Mouse (Mus musculus): Measurements from ENCODE around the gene Txnrd1. TPM values are rescaled to one million over a fixed set of nuclear protein-coding genes. Genes with fewer than 3 reads are reported as not detected.

The Txnrd1 gene
- polyA plus RNA-seq, 1 experiment from 2014 or later, result 124 TPM

GRCm38 (mm10) chr10:82868418-82869086, 34.8 kb downstream of the Txnrd1 start:
- ATAC-seq (ENCODE audit: low FRiP score), result no peak
- Histone ChIP-seq H3K9me3 (ENCODE audit: control insufficient read depth, low read length) (no peaks in the 10 kb centered on the region), H3K27me3 (ENCODE audit: control insufficient read depth, insufficient read depth, low read length) (no peaks in the 10 kb centered on the region), H3K36me3 (replicated peaks; ENCODE audit: control insufficient read depth, insufficient read depth) (peaks cover 25% of the 10 kb centered on the region), H3K4me2 (replicated peaks) (no peak overlapping the region), H3K27ac (no peak overlapping the region), H3K9ac (no peak overlapping the region), H3K4me1 (replicated peaks; ENCODE audit: control insufficient read depth, insufficient read depth, low read length) (peaks cover 5% of the 10 kb centered on the region; the same call in 1 of the 2 replicates), H3K4me3 (replicated peaks; ENCODE audit: low read length) (no peak overlapping the region)
- no peak for DNase-seq (ENCODE audit: low spot score)
- WGBS, result 92% methylated on average over 6 of the region's 6 CpGs

GRCm38 (mm10) chr10:82875446-82875845, 41.7 kb downstream of the Txnrd1 start:
- H3K4me1 ChIP-seq (replicated peaks; ENCODE audit: control insufficient read depth, insufficient read depth, low read length), result no peaks in the 10 kb centered on the region
- no peaks in the 10 kb centered on the region for H3K9me3 ChIP-seq (ENCODE audit: control insufficient read depth, low read length)
- DNase-seq (ENCODE audit: low spot score), result no peak
- 92% methylated on average over 10 of the region's 10 CpGs for WGBS
- peaks cover 61% of the 10 kb centered on the region for H3K36me3 ChIP-seq (replicated peaks; ENCODE audit: control insufficient read depth, insufficient read depth)
- no peak overlapping the region for H3K4me3 ChIP-seq (replicated peaks; ENCODE audit: low read length)
- no peak overlapping the region for H3K9ac ChIP-seq
- H3K27ac ChIP-seq, result no peak overlapping the region
- no peaks in the 10 kb centered on the region for H3K27me3 ChIP-seq (ENCODE audit: control insufficient read depth, insufficient read depth, low read length)
- H3K4me2 ChIP-seq (replicated peaks), result no peak overlapping the region
- ATAC-seq (ENCODE audit: low FRiP score), result no peak

- Histone ChIP-seq H3K4me1 (replicated peaks; ENCODE audit: control insufficient read depth, insufficient read depth, low read length) (no peaks in the 10 kb centered on the region), H3K9me3 (ENCODE audit: control insufficient read depth, low read length) (no peaks in the 10 kb centered on the region), H3K4me3 (replicated peaks; ENCODE audit: low read length) (no peak overlapping the region), H3K27ac (no peak overlapping the region), H3K36me3 (replicated peaks; ENCODE audit: control insufficient read depth, insufficient read depth) (peaks cover 69% of the 10 kb centered on the region), H3K9ac (no peak overlapping the region), H3K4me2 (replicated peaks) (no peak overlapping the region), H3K27me3 (ENCODE audit: control insufficient read depth, insufficient read depth, low read length) (no peaks in the 10 kb centered on the region)
- DNase-seq (ENCODE audit: low spot score) (no peak), ATAC-seq (ENCODE audit: low FRiP score) (no peak)
- WGBS, result 87% methylated on average over 16 of the region's 16 CpGs
Observed at GRCm38 (mm10) chr10:82876076-82876796, 42.5 kb downstream of the Txnrd1 start.

- ATAC-seq (ENCODE audit: low FRiP score), result no peak
- no peak overlapping the region for H3K4me2 ChIP-seq (replicated peaks)
- H3K27me3 ChIP-seq (ENCODE audit: control insufficient read depth, insufficient read depth, low read length), result no peaks in the 10 kb centered on the region
- 93% methylated on average over 6 of the region's 6 CpGs for WGBS
- H3K27ac ChIP-seq, result no peak overlapping the region
- no peaks in the 10 kb centered on the region for H3K4me1 ChIP-seq (replicated peaks; ENCODE audit: control insufficient read depth, insufficient read depth, low read length)
- no peak overlapping the region for H3K4me3 ChIP-seq (replicated peaks; ENCODE audit: low read length)
- no peaks in the 10 kb centered on the region for H3K9me3 ChIP-seq (ENCODE audit: control insufficient read depth, low read length)
- peaks cover 91% of the 10 kb centered on the region for H3K36me3 ChIP-seq (replicated peaks; ENCODE audit: control insufficient read depth, insufficient read depth)
- DNase-seq (ENCODE audit: low spot score), result no peak
- no peak overlapping the region for H3K9ac ChIP-seq
Observed at GRCm38 (mm10) chr10:82887354-82887753, 53.6 kb downstream of the Txnrd1 start.

- H3K4me1 ChIP-seq (replicated peaks; ENCODE audit: control insufficient read depth, insufficient read depth, low read length), result no peaks in the 10 kb centered on the region
- WGBS, result 93% methylated on average over 8 of the region's 8 CpGs
- H3K27me3 ChIP-seq (ENCODE audit: control insufficient read depth, insufficient read depth, low read length), result no peaks in the 10 kb centered on the region
- H3K9me3 ChIP-seq (ENCODE audit: control insufficient read depth, low read length), result no peaks in the 10 kb centered on the region
- H3K27ac ChIP-seq, result no peak overlapping the region
- ATAC-seq (ENCODE audit: low FRiP score) (no peak), DNase-seq (ENCODE audit: low spot score) (no peak)
- no peak overlapping the region for H3K4me2 ChIP-seq (replicated peaks)
- no peak overlapping the region for H3K9ac ChIP-seq
- peaks cover 89% of the 10 kb centered on the region for H3K36me3 ChIP-seq (replicated peaks; ENCODE audit: control insufficient read depth, insufficient read depth)
- H3K4me3 ChIP-seq (replicated peaks; ENCODE audit: low read length), result no peak overlapping the region
Observed at GRCm38 (mm10) chr10:82888576-82888975, 54.8 kb downstream of the Txnrd1 start.

GRCm38 (mm10) chr10:82889447-82889973, 55.8 kb downstream of the Txnrd1 start:
- DNase-seq (ENCODE audit: low spot score) (no peak), ATAC-seq (ENCODE audit: low FRiP score) (no peak)
- Histone ChIP-seq H3K36me3 (replicated peaks; ENCODE audit: control insufficient read depth, insufficient read depth) (peaks cover 84% of the 10 kb centered on the region), H3K27me3 (ENCODE audit: control insufficient read depth, insufficient read depth, low read length) (no peaks in the 10 kb centered on the region), H3K27ac (no peak overlapping the region), H3K9ac (no peak overlapping the region), H3K4me3 (replicated peaks; ENCODE audit: low read length) (no peak overlapping the region), H3K4me1 (replicated peaks; ENCODE audit: control insufficient read depth, insufficient read depth, low read length) (no peaks in the 10 kb centered on the region), H3K9me3 (ENCODE audit: control insufficient read depth, low read length) (no peaks in the 10 kb centered on the region), H3K4me2 (replicated peaks) (no peak overlapping the region)
- whole genome bisulfite sequencing, result 72% methylated on average over 9 of the region's 9 CpGs

GRCm38 (mm10) chr10:82890936-82891335, 57.2 kb downstream of the Txnrd1 start:
- no peak overlapping the region for H3K4me3 ChIP-seq (replicated peaks; ENCODE audit: low read length)
- H3K4me2 ChIP-seq (replicated peaks), result no peak overlapping the region
- no peaks in the 10 kb centered on the region for H3K27me3 ChIP-seq (ENCODE audit: control insufficient read depth, insufficient read depth, low read length)
- H3K9ac ChIP-seq, result no peak overlapping the region
- H3K4me1 ChIP-seq (replicated peaks; ENCODE audit: control insufficient read depth, insufficient read depth, low read length), result no peaks in the 10 kb centered on the region
- H3K36me3 ChIP-seq (replicated peaks; ENCODE audit: control insufficient read depth, insufficient read depth), result peaks cover 81% of the 10 kb centered on the region
- DNase-seq (ENCODE audit: low spot score) (no peak), ATAC-seq (ENCODE audit: low FRiP score) (no peak)
- H3K9me3 ChIP-seq (ENCODE audit: control insufficient read depth, low read length), result no peaks in the 10 kb centered on the region
- no peak overlapping the region for H3K27ac ChIP-seq
- 84% methylated on average over 2 of the region's 2 CpGs for WGBS

GRCm38 (mm10) chr10:82891427-82891826, 57.7 kb downstream of the Txnrd1 start:
- Histone ChIP-seq H3K4me3 (replicated peaks; ENCODE audit: low read length) (no peak overlapping the region), H3K27me3 (ENCODE audit: control insufficient read depth, insufficient read depth, low read length) (no peaks in the 10 kb centered on the region), H3K4me2 (replicated peaks) (no peak overlapping the region), H3K4me1 (replicated peaks; ENCODE audit: control insufficient read depth, insufficient read depth, low read length) (no peaks in the 10 kb centered on the region), H3K36me3 (replicated peaks; ENCODE audit: control insufficient read depth, insufficient read depth) (peaks cover 81% of the 10 kb centered on the region), H3K9me3 (ENCODE audit: control insufficient read depth, low read length) (no peaks in the 10 kb centered on the region), H3K27ac (no peak overlapping the region), H3K9ac (no peak overlapping the region)
- WGBS, result 85% methylated on average over 7 of the region's 7 CpGs
- ATAC-seq (ENCODE audit: low FRiP score), result no peak
- no peak for DNase-seq (ENCODE audit: low spot score)

- DNase-seq (ENCODE audit: low spot score) (no peak), ATAC-seq (ENCODE audit: low FRiP score) (no peak)
- H3K9ac ChIP-seq, result no peak overlapping the region
- H3K4me3 ChIP-seq (replicated peaks; ENCODE audit: low read length), result no peak overlapping the region
- no peak overlapping the region for H3K4me2 ChIP-seq (replicated peaks)
- no peaks in the 10 kb centered on the region for H3K4me1 ChIP-seq (replicated peaks; ENCODE audit: control insufficient read depth, insufficient read depth, low read length)
- peaks cover 81% of the 10 kb centered on the region for H3K36me3 ChIP-seq (replicated peaks; ENCODE audit: control insufficient read depth, insufficient read depth)
- no peak overlapping the region for H3K27ac ChIP-seq
- no peaks in the 10 kb centered on the region for H3K9me3 ChIP-seq (ENCODE audit: control insufficient read depth, low read length)
- H3K27me3 ChIP-seq (ENCODE audit: control insufficient read depth, insufficient read depth, low read length), result no peaks in the 10 kb centered on the region
- 89% methylated on average over 9 of the region's 9 CpGs for WGBS
Observed at GRCm38 (mm10) chr10:82892442-82893055, 58.8 kb downstream of the Txnrd1 start.

Data from hindbrain, embryonic 14.5 days (tissue).